Comparison of ENCODE assay signal across 8 mouse cellular contexts in the genomic region with DNA sequence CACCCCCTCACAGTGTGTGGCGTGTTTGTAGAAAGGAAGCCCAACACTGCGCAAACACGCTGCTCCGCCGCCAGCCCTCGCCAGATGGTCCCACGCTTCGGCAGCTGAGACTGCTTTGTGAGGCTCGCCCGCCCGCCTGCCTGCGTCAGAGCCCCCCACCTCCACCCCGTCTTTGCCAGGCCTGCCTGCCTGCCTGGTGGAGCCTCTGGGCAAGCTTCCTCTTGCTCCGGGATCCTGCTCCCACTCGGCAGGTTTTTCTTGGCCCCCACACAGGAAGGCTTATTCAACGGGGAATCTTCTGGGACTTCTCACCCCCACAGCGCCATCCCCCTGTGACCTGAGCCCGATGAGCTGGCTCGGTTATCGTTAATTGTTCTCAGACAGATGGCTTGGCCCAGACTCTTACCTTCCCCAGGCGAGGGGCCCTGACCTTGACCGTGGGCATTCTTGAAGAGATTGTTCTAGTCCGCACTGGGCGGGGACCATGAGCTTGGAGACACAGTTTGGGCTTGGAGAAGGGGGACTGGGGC. TPM values are rescaled to one million over a fixed set of nuclear protein-coding genes. Genes with fewer than 3 reads are reported as not detected.
DNase-seq lines count a peak whose midpoint lies in the region; ATAC-seq and TF ChIP-seq lines count a peak whose summit lies in the region.

No protein-coding gene starts in this region.

- no peaks in the 10 kb centered on the region for H3K27me3 ChIP-seq in forebrain, embryonic 13.5 days
- H3K27me3 ChIP-seq in heart, embryonic 15.5 days, result no peaks in the 10 kb centered on the region
- peaks cover 39% of the 10 kb centered on the region for H3K27me3 ChIP-seq in liver, embryonic 12.5 days (replicated peaks)

- H3K9me3 ChIP-seq in ES-E14 (ENCODE audit: control insufficient read depth, insufficient read depth, low read depth, low read length), result no peaks in the 10 kb centered on the region
- no peaks in the 10 kb centered on the region for H3K9me3 ChIP-seq in forebrain, embryonic 13.5 days (replicated peaks)
- H3K9me3 ChIP-seq in heart, embryonic 15.5 days (replicated peaks), result no peaks in the 10 kb centered on the region
- no peaks in the 10 kb centered on the region for H3K9me3 ChIP-seq in liver, embryonic 12.5 days (replicated peaks)

- 4% methylated on average over 24 of the region's 24 CpGs for WGBS in forebrain, embryonic 13.5 days
- 11% methylated on average over 24 of the region's 24 CpGs for WGBS in heart, embryonic 15.5 days
- WGBS in liver, embryonic 12.5 days (ENCODE audit: insufficient replicate concordance), result 12% methylated on average over 24 of the region's 24 CpGs

- peak overlapping the region; percentile 51 for H3K4me2 ChIP-seq in forebrain, embryonic 13.5 days
- peak overlapping the region; percentile 60 for H3K4me2 ChIP-seq in heart, embryonic 15.5 days
- H3K4me2 ChIP-seq in liver, embryonic 12.5 days, result peak overlapping the region; percentile 43

- DNase-seq in ES-E14 (ENCODE audit: low read depth, low spot score), result no peak
- peak; percentile 81 for DNase-seq in cerebellum, adult 11 months
- DNase-seq in layer of hippocampus, adult 11-12 months (ENCODE audit: low spot score), result peak; percentile 92
- DNase-seq in retina, embryonic 14.5 days (ENCODE audit: low spot score), result peak; percentile 83
- no peak for DNase-seq in spleen, adult 18-20 months

- H3K27ac ChIP-seq in ES-E14 (ENCODE audit: insufficient read depth, low read depth, low read length, poor library complexity, severe bottlenecking), result no peak overlapping the region
- peak overlapping the region; percentile 89 for H3K27ac ChIP-seq in forebrain, embryonic 13.5 days
- peak overlapping the region; percentile 68 for H3K27ac ChIP-seq in heart, embryonic 15.5 days
- no peak overlapping the region for H3K27ac ChIP-seq in liver, embryonic 12.5 days

- peak overlapping the region; percentile 35 to 46 for H3K4me3 ChIP-seq in ES-E14 (ENCODE audit: insufficient read depth in 1 of 2, low read depth in 1 of 2, low read length in 2 of 2, poor library complexity in 1 of 2, severe bottlenecking in 1 of 2)
- H3K4me3 ChIP-seq in forebrain, embryonic 13.5 days, result 0 out of 2 replicates have a peak overlapping the region, but pooled peaks have one; percentile 11
- H3K4me3 ChIP-seq in heart, embryonic 15.5 days, result peak overlapping the region; percentile 27
- no peak overlapping the region for H3K4me3 ChIP-seq in liver, embryonic 12.5 days

- H3K4me1 ChIP-seq in ES-E14 (ENCODE audit: control insufficient read depth in 2 of 2, insufficient read depth in 2 of 2, low read length in 2 of 2, poor library complexity in 1 of 2), result no peaks in the 10 kb centered on the region
- peaks cover 32% of the 10 kb centered on the region for H3K4me1 ChIP-seq in forebrain, embryonic 13.5 days
- peaks cover 19% of the 10 kb centered on the region for H3K4me1 ChIP-seq in heart, embryonic 15.5 days (replicated peaks)
- H3K4me1 ChIP-seq in liver, embryonic 12.5 days, result peaks cover 12% of the 10 kb centered on the region; the same call in 1 of the 2 replicates

- peak; percentile 96 for ATAC-seq in forebrain, embryonic 13.5 days
- ATAC-seq in heart, embryonic 15.5 days (replicated peaks; ENCODE audit: insufficient number of reproducible peaks, insufficient read depth, low FRiP score, low read depth), result peak; percentile 65
- ATAC-seq in liver, embryonic 12.5 days, result no peak

- peak overlapping the region; percentile 64 for H3K9ac ChIP-seq in ES-E14 (ENCODE audit: insufficient read depth, low read depth, low read length, poor library complexity, severe bottlenecking)
- H3K9ac ChIP-seq in forebrain, embryonic 13.5 days, result peak overlapping the region; percentile 12
- H3K9ac ChIP-seq in heart, embryonic 15.5 days, result peak overlapping the region; percentile 48
- H3K9ac ChIP-seq in liver, embryonic 12.5 days, result no peak overlapping the region

- no peaks in the 10 kb centered on the region for H3K36me3 ChIP-seq in ES-E14 (ENCODE audit: control insufficient read depth, insufficient read depth, low read length, poor library complexity, severe bottlenecking)
- no peaks in the 10 kb centered on the region for H3K36me3 ChIP-seq in forebrain, embryonic 13.5 days (ENCODE audit: poor library complexity, severe bottlenecking)
- H3K36me3 ChIP-seq in heart, embryonic 15.5 days, result no peaks in the 10 kb centered on the region
- H3K36me3 ChIP-seq in liver, embryonic 12.5 days, result no peaks in the 10 kb centered on the region

- in situ Hi-C loops in ES-E14 (cut with MboI; ENCODE audit: low sequenced_read_pairs in 2 of 2, unreplicated experiment in 2 of 2), result no loop called here

TF ChIP-seq in ES-E14, 5 proteins besides CTCF, POLR2A, EP300 and RAD21:
- TF ChIP-seq HCFC1 (IDR thresholded peaks at IDR 0.05; ENCODE audit: borderline replicate concordance, insufficient read depth, low read length), result no peak
- no peak for TF ChIP-seq MAFK (IDR thresholded peaks at IDR 0.05; ENCODE audit: insufficient read depth, low read depth, low read length)
- TF ChIP-seq ZC3H11A (IDR thresholded peaks at IDR 0.05; ENCODE audit: borderline replicate concordance, low read depth, low read length), result no peak
- no peak for TF ChIP-seq ZNF384 (IDR thresholded peaks at IDR 0.05; ENCODE audit: low read depth, low read length)
- TF ChIP-seq CHD2 (IDR thresholded peaks at IDR 0.05; ENCODE audit: low read depth, low read length), result no peak

RNA-seq across cellular contexts. Expression of a gene that starts 37.0 kb away (rescaled TPM):
- 19.8 and 19.9 TPM in 2 replicates for total RNA-seq in ES-E14 (2012; rRNA removed)
- polyA plus RNA-seq in forebrain, embryonic 13.5 days (2015; fragmentation: Nextera tagmentation; extraction: Ambion mirVana), result 25.6 and 27.3 TPM in 2 replicates
- 14.9 and 22.2 TPM in 2 replicates for polyA plus RNA-seq in heart, embryonic 15.5 days (2015; fragmentation: Nextera tagmentation; extraction: Ambion mirVana)
- polyA plus RNA-seq in liver, embryonic 12.5 days (2016; fragmentation: Nextera tagmentation; extraction: Ambion mirVana), result 9.7 and 10.0 TPM in 2 replicates

Comparison
In these comparisons a context has a peak if more than half of its experiments do, and no peak if none do; other contexts are left out.
1. DNase-seq: peak in cerebellum, adult 11 months (single experiment), layer of hippocampus, adult 11-12 months (single experiment) and retina, embryonic 14.5 days (single experiment); none in ES-E14 (single experiment) and spleen, adult 18-20 months (0 of 2).
2. H3K27ac ChIP-seq: peak in forebrain, embryonic 13.5 days (single experiment) and heart, embryonic 15.5 days (single experiment); none in ES-E14 (single experiment) and liver, embryonic 12.5 days (single experiment).
3. Peak in every context shown above with its lines, with median percentiles within 50 percentile points of each other: H3K4me2 ChIP-seq.